Mouse (Mus musculus) thymus, adult 2 months (tissue): ENCODE measurements around the gene Bend7. TPM values are rescaled to one million over a fixed set of nuclear protein-coding genes. Genes with fewer than 3 reads are reported as not detected.

Experiments used
- DNase-seq: peaks from one replicate; pipeline ENCODE4 v3.0.0; 2021
- H3K27ac ChIP-seq: fragments of 200-500 bp; 2 replicates; pipeline ENCODE4 v1.5.1; 2012; ENCODE audit warnings: low read length, control low read depth; ENCODE audit not compliant: control insufficient read depth, insufficient read depth
- H3K27me3 ChIP-seq: fragments of 200-500 bp; 2 replicates; pipeline ENCODE4 v1.6.1; 2012; ENCODE audit warnings: mild to moderate bottlenecking, low read length, moderate library complexity, mixed read lengths; ENCODE audit not compliant: control insufficient read depth, insufficient read depth
- H3K36me3 ChIP-seq: fragments of 200-500 bp; 2 replicates; pipeline ENCODE4 v1.6.1; 2012; ENCODE audit warnings: mild to moderate bottlenecking, low read length, moderate library complexity; ENCODE audit not compliant: control insufficient read depth, insufficient read depth
- H3K4me1 ChIP-seq: fragments of 200-500 bp; replicated peaks from 2 replicates; pipeline ENCODE4 v1.6.1; 2012; ENCODE audit warnings: low read length; ENCODE audit not compliant: control insufficient read depth, insufficient read depth
- H3K4me3 ChIP-seq: fragments of 200-500 bp; 2 replicates; pipeline ENCODE4 v1.5.1; 2012; ENCODE audit warnings: mild to moderate bottlenecking, low read length, control low read depth, moderate library complexity; ENCODE audit not compliant: control insufficient read depth, insufficient read depth
- CTCF ChIP-seq: fragments of 200-500 bp; IDR thresholded peaks from 2 replicates; pipeline ENCODE4 v1.5.1; 2012; ENCODE audit warnings: mild to moderate bottlenecking, control low read depth, low read length, moderate library complexity, borderline replicate concordance; ENCODE audit not compliant: control insufficient read depth, poor library complexity, insufficient read depth; ENCODE audit errors: extremely low read depth
- POLR2A ChIP-seq: fragments of 200-500 bp; IDR thresholded peaks from 2 replicates; pipeline ENCODE4 v1.6.1; 2012; ENCODE audit warnings: mild to moderate bottlenecking, low read length, control low read depth, moderate library complexity; ENCODE audit not compliant: control insufficient read depth, poor library complexity, insufficient read depth; ENCODE audit errors: extremely low read depth
- WGBS: fragments of 180-500 bp; shearing (Covaris S2); methylation state at CpG from one replicate; pipeline ENCODE4 v1.1.7; 2018; 5-methylcytosine and 5-hydroxymethylcytosine counted together
- polyA plus RNA-seq: library from polyadenylated mRNA; depleted of rRNA; stranded (reverse); fragments of >200 nt; gene quantifications from 2 replicates; pipeline ENCODE4 v1.2.3, GENCODE M21; 2012

Bend7 gene
- polyA plus RNA-seq, 1 experiment, result 0.61 TPM

GRCm38 (mm10) chr2:4755716-4756115 lies 38.1 kb downstream of the Bend7 start:
- Histone ChIP-seq H3K4me1 (no peaks in the 10 kb centered on the region), H3K27me3 (no peaks in the 10 kb centered on the region), H3K4me3 (no peak overlapping the region), H3K27ac (no peak overlapping the region), H3K36me3 (no peaks in the 10 kb centered on the region)
- WGBS, result 70% methylated on average over 8 of the region's 8 CpGs
- TF ChIP-seq CTCF (no peak), POLR2A (no peak)
- no peak for DNase-seq

- Histone ChIP-seq H3K4me3 (no peak overlapping the region), H3K4me1 (no peaks in the 10 kb centered on the region), H3K27ac (no peak overlapping the region), H3K36me3 (no peaks in the 10 kb centered on the region), H3K27me3 (no peaks in the 10 kb centered on the region)
- no peak for DNase-seq
- TF ChIP-seq POLR2A (no peak), CTCF (no peak)
- 91% methylated on average over 3 of the region's 3 CpGs for WGBS
Observed at GRCm38 (mm10) chr2:4757218-4757617, 39.6 kb downstream of the Bend7 start.

- Histone ChIP-seq H3K4me1 (no peaks in the 10 kb centered on the region), H3K4me3 (no peak overlapping the region), H3K27ac (no peak overlapping the region), H3K27me3 (no peaks in the 10 kb centered on the region), H3K36me3 (no peaks in the 10 kb centered on the region)
- no peak for DNase-seq
- 86% methylated on average over 5 of the region's 5 CpGs for WGBS
- TF ChIP-seq POLR2A, result no peak
- TF ChIP-seq CTCF, result no peak
Observed at GRCm38 (mm10) chr2:4760741-4761140, 43.1 kb downstream of the Bend7 start.

GRCm38 (mm10) chr2:4761906-4762305 lies 44.3 kb downstream of the Bend7 start:
- WGBS, result 97% methylated on average over 5 of the region's 5 CpGs
- no peaks in the 10 kb centered on the region for H3K36me3 ChIP-seq
- H3K4me3 ChIP-seq, result no peak overlapping the region
- H3K27ac ChIP-seq, result no peak overlapping the region
- DNase-seq, result no peak
- H3K27me3 ChIP-seq, result no peaks in the 10 kb centered on the region
- TF ChIP-seq CTCF (no peak), POLR2A (no peak)
- H3K4me1 ChIP-seq, result no peaks in the 10 kb centered on the region

- 93% methylated on average over 3 of the region's 3 CpGs for WGBS
- H3K27ac ChIP-seq, result no peak overlapping the region
- H3K36me3 ChIP-seq, result no peaks in the 10 kb centered on the region
- H3K4me1 ChIP-seq, result no peaks in the 10 kb centered on the region
- H3K27me3 ChIP-seq, result no peaks in the 10 kb centered on the region
- H3K4me3 ChIP-seq, result no peak overlapping the region
- no peak for TF ChIP-seq POLR2A
- no peak for TF ChIP-seq CTCF
- DNase-seq, result no peak
Observed at GRCm38 (mm10) chr2:4764071-4764470, 46.4 kb downstream of the Bend7 start.

- TF ChIP-seq POLR2A (no peak), CTCF (no peak)
- 91% methylated on average over 2 of the region's 2 CpGs for WGBS
- no peak overlapping the region for H3K27ac ChIP-seq
- H3K27me3 ChIP-seq, result no peaks in the 10 kb centered on the region
- no peaks in the 10 kb centered on the region for H3K4me1 ChIP-seq
- DNase-seq, result no peak
- no peaks in the 10 kb centered on the region for H3K36me3 ChIP-seq
- H3K4me3 ChIP-seq, result no peak overlapping the region
Observed at GRCm38 (mm10) chr2:4770376-4770775, 52.7 kb downstream of the Bend7 start.

- Histone ChIP-seq H3K4me3 (no peak overlapping the region), H3K36me3 (no peaks in the 10 kb centered on the region), H3K27me3 (no peaks in the 10 kb centered on the region), H3K4me1 (no peaks in the 10 kb centered on the region), H3K27ac (no peak overlapping the region)
- 97% methylated on average over 6 of the region's 6 CpGs for WGBS
- no peak for TF ChIP-seq CTCF
- no peak for TF ChIP-seq POLR2A
- no peak for DNase-seq
Observed at GRCm38 (mm10) chr2:4773911-4774310, 56.3 kb downstream of the Bend7 start.
